In genomic region chr5:132249523-132249922, GRCm38 (mm10) we compare ENCODE assay signal across 13 mouse cellular contexts.
DNase-seq lines count a peak whose midpoint lies in the region; ATAC-seq and TF ChIP-seq lines count a peak whose summit lies in the region.
"Had no signal": no experiment of that assay in that cellular context is flagged by ENCODE, and none has a peak within 500 bp of the region (broad histone marks: within the 10 kb centered on the region; RNA-seq: fewer than 3 reads in every experiment).

No protein-coding gene starts in this region.

- H3K27me3 ChIP-seq in forebrain, embryonic 14.5 days (replicated peaks; ENCODE audit: control insufficient read depth, insufficient read depth, low read length) = no peaks in the 10 kb centered on the region
- no peaks in the 10 kb centered on the region for H3K27me3 ChIP-seq in forebrain, embryonic 11.5 days (ENCODE audit: control insufficient read depth, insufficient read depth, low read length)
- no peaks in the 10 kb centered on the region for H3K27me3 ChIP-seq in midbrain, embryonic 15.5 days (replicated peaks)
- H3K27me3 ChIP-seq in cerebellum, adult 2 months (ENCODE audit: control insufficient read depth, insufficient read depth, low read length) = no peaks in the 10 kb centered on the region
- H3K27me3 ChIP-seq: kidney, embryonic 15.5 days; liver, embryonic 12.5 days had no signal

- peak; percentile 57 for ATAC-seq in forebrain, embryonic 14.5 days
- ATAC-seq in forebrain, embryonic 11.5 days (replicated peaks; ENCODE audit: low FRiP score) = no peak
- no peak for ATAC-seq in midbrain, embryonic 15.5 days (replicated peaks)
- ATAC-seq: liver, embryonic 12.5 days had no signal

- H3K4me2 ChIP-seq in forebrain, embryonic 14.5 days (ENCODE audit: low read length) = no peak overlapping the region
- H3K4me2 ChIP-seq in forebrain, embryonic 11.5 days (ENCODE audit: low read depth, low read length, severe bottlenecking) = no peak overlapping the region
- H3K4me2 ChIP-seq in midbrain, embryonic 15.5 days = no peak overlapping the region
- H3K4me2 ChIP-seq: kidney, embryonic 15.5 days; liver, embryonic 12.5 days had no signal

- no peak for TF ChIP-seq POLR2A in cerebellum, adult 2 months (IDR thresholded peaks at IDR 0.05; ENCODE audit: borderline replicate concordance, insufficient read depth, low read length)

- WGBS in forebrain, embryonic 14.5 days = 36% methylated on average over 11 of the region's 11 CpGs
- WGBS in forebrain, embryonic 11.5 days = 72% methylated on average over 11 of the region's 11 CpGs
- WGBS in midbrain, embryonic 15.5 days = 65% methylated on average over 11 of the region's 11 CpGs
- WGBS in cerebellum, adult 2 months = 67% methylated on average over 11 of the region's 11 CpGs

- peak; percentile 64 for DNase-seq in forebrain, embryonic 14.5 days (ENCODE audit: low spot score)
- no peak for DNase-seq in forebrain, embryonic 11.5 days (ENCODE audit: low spot score)
- peak; percentile 78 to 88 for DNase-seq in frontal cortex, adult 2 months (ENCODE audit: extremely low spot score in 1 of 2, low spot score in 1 of 2)
- DNase-seq in layer of hippocampus, postnatal 14 days (ENCODE audit: low spot score in 2 of 2) = peak; percentile 22 to 47
- DNase-seq in right cerebral cortex, adult 18-20 months = peak; percentile 89
- DNase-seq in lung, adult 18-20 months = no peak
- DNase-seq in cerebellum, adult 2 months = no peak
- DNase-seq: retina, postnatal 1 day had no signal

- H3K36me3 ChIP-seq in forebrain, embryonic 14.5 days (ENCODE audit: control insufficient read depth, insufficient read depth, low read length) = no peaks in the 10 kb centered on the region
- H3K36me3 ChIP-seq in forebrain, embryonic 11.5 days (ENCODE audit: control insufficient read depth, insufficient read depth, low read length) = no peaks in the 10 kb centered on the region
- H3K36me3 ChIP-seq in midbrain, embryonic 15.5 days (replicated peaks) = no peaks in the 10 kb centered on the region
- H3K36me3 ChIP-seq: G1E; kidney, embryonic 15.5 days; liver, embryonic 12.5 days had no signal

- no peaks in the 10 kb centered on the region for H3K9me3 ChIP-seq in forebrain, embryonic 14.5 days (replicated peaks; ENCODE audit: control insufficient read depth, low read length)
- no peaks in the 10 kb centered on the region for H3K9me3 ChIP-seq in forebrain, embryonic 11.5 days (ENCODE audit: control insufficient read depth, low read length)
- no peaks in the 10 kb centered on the region for H3K9me3 ChIP-seq in midbrain, embryonic 15.5 days
- H3K9me3 ChIP-seq: kidney, embryonic 15.5 days; liver, embryonic 12.5 days had no signal

- no peak for TF ChIP-seq CTCF in cerebellum, adult 2 months (IDR thresholded peaks at IDR 0.05; ENCODE audit: borderline replicate concordance, insufficient read depth, low read depth, low read length)

- H3K4me3 ChIP-seq in forebrain, embryonic 14.5 days (ENCODE audit: low read depth, low read length) = no peak overlapping the region
- no peak overlapping the region for H3K4me3 ChIP-seq in forebrain, embryonic 11.5 days (ENCODE audit: low read depth, low read length)
- H3K4me3 ChIP-seq in midbrain, embryonic 15.5 days = no peak overlapping the region
- H3K4me3 ChIP-seq in cerebellum, adult 2 months (replicated peaks; ENCODE audit: insufficient read depth, low read depth, low read length) = no peak overlapping the region
- H3K4me3 ChIP-seq: kidney, embryonic 15.5 days; liver, embryonic 12.5 days; myocyte had no signal

- H3K27ac ChIP-seq in forebrain, embryonic 14.5 days (ENCODE audit: low read depth, low read length) = no peak overlapping the region
- no peak overlapping the region for H3K27ac ChIP-seq in forebrain, embryonic 11.5 days (ENCODE audit: low read depth, low read length)
- H3K27ac ChIP-seq in midbrain, embryonic 15.5 days = no peak overlapping the region
- H3K27ac ChIP-seq in cerebellum, adult 2 months (ENCODE audit: insufficient read depth, low read length) = no peak overlapping the region
- H3K27ac ChIP-seq: kidney, embryonic 15.5 days; liver, embryonic 12.5 days had no signal

- H3K4me1 ChIP-seq in forebrain, embryonic 14.5 days (ENCODE audit: control insufficient read depth, insufficient read depth, low read length) = peaks cover 13% of the 10 kb centered on the region
- no peaks in the 10 kb centered on the region for H3K4me1 ChIP-seq in forebrain, embryonic 11.5 days (replicated peaks; ENCODE audit: control insufficient read depth, insufficient read depth, low read length)
- peaks cover 13% of the 10 kb centered on the region; the same call in 1 of the 2 replicates for H3K4me1 ChIP-seq in midbrain, embryonic 15.5 days
- H3K4me1 ChIP-seq in cerebellum, adult 2 months (ENCODE audit: control insufficient read depth, insufficient read depth, low read length) = peaks cover 4% of the 10 kb centered on the region; the same call in 1 of the 2 replicates

- H3K9ac ChIP-seq in forebrain, embryonic 14.5 days (ENCODE audit: low read length) = no peak overlapping the region
- no peak overlapping the region for H3K9ac ChIP-seq in forebrain, embryonic 11.5 days (ENCODE audit: low read length)
- no peak overlapping the region for H3K9ac ChIP-seq in midbrain, embryonic 15.5 days
- H3K9ac ChIP-seq: kidney, embryonic 15.5 days; liver, embryonic 12.5 days had no signal

Comparison
In these comparisons a context has a peak if more than half of its experiments do, and no peak if none do; other contexts are left out.
1. DNase-seq: peak in forebrain, embryonic 14.5 days (single experiment), frontal cortex, adult 2 months (2 of 2), layer of hippocampus, postnatal 14 days (2 of 2) and right cerebral cortex, adult 18-20 months (single experiment); none in forebrain, embryonic 11.5 days (single experiment), lung, adult 18-20 months (0 of 2) and cerebellum, adult 2 months (0 of 2).